8 mouse cellular contexts compared by ENCODE assay signal in the genomic region with DNA sequence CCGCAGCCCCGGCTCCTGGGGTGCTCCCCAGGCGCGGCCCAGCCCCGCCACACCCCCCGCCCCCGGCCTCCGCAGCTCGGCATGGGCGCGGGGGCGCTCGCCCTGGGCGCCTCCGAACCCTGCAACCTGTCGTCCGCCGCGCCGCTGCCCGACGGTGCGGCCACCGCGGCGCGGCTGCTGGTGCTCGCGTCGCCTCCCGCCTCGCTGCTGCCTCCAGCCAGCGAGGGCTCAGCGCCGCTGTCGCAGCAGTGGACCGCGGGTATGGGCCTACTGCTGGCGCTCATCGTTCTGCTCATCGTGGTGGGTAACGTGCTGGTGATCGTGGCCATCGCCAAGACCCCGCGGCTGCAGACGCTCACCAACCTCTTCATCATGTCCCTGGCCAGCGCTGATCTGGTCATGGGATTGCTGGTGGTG. TPM values are rescaled to one million over a fixed set of nuclear protein-coding genes. Genes with fewer than 3 reads are reported as not detected.
DNase-seq lines count a peak whose midpoint lies in the region; ATAC-seq and TF ChIP-seq lines count a peak whose summit lies in the region.

No protein-coding gene starts in this region.

- no peak for TF ChIP-seq CTCF in gastrocnemius, adult 2 months (IDR thresholded peaks at IDR 0.05)
- no peak for TF ChIP-seq CTCF in forebrain, postnatal 0 days (IDR thresholded peaks at IDR 0.05; ENCODE audit: low read depth)

- peak overlapping the region; percentile 87 for H3K4me2 ChIP-seq in forebrain, postnatal 0 days (ENCODE audit: low read depth)
- peak overlapping the region; percentile 65 for H3K4me2 ChIP-seq in liver, embryonic 13.5 days
- peak overlapping the region; percentile 92 for H3K4me2 ChIP-seq in stomach, embryonic 15.5 days

- H3K9me3 ChIP-seq in forebrain, postnatal 0 days (ENCODE audit: low read length) = no peaks in the 10 kb centered on the region
- H3K9me3 ChIP-seq in liver, embryonic 13.5 days (replicated peaks) = no peaks in the 10 kb centered on the region
- H3K9me3 ChIP-seq in stomach, embryonic 15.5 days = no peaks in the 10 kb centered on the region

- H3K27me3 ChIP-seq in forebrain, postnatal 0 days (ENCODE audit: insufficient read depth, low read length) = peaks cover 11% of the 10 kb centered on the region; the same call in 1 of the 2 replicates
- peaks cover 93% of the 10 kb centered on the region for H3K27me3 ChIP-seq in liver, embryonic 13.5 days
- peaks cover 48% of the 10 kb centered on the region for H3K27me3 ChIP-seq in stomach, embryonic 15.5 days (replicated peaks)

- peak overlapping the region; percentile 78 for H3K4me3 ChIP-seq in gastrocnemius, adult 2 months
- peak overlapping the region; percentile 61 for H3K4me3 ChIP-seq in forebrain, postnatal 0 days (ENCODE audit: low read depth, low read length)
- H3K4me3 ChIP-seq in liver, embryonic 13.5 days (replicated peaks) = peak overlapping the region; percentile 51
- peak overlapping the region; percentile 57 for H3K4me3 ChIP-seq in stomach, embryonic 15.5 days (replicated peaks)

- peak; percentile 21 for ATAC-seq in forebrain, postnatal 0 days
- 0 out of 2 replicates have a peak, but pooled peaks have one; percentile 13 for ATAC-seq in liver, embryonic 13.5 days (ENCODE audit: low read depth)
- no peak for ATAC-seq in stomach, embryonic 15.5 days (ENCODE audit: insufficient read depth, low FRiP score, low read depth)

- WGBS in forebrain, postnatal 0 days = 1% methylated on average over 40 of the region's 48 CpGs
- 3% methylated on average over 35 of the region's 48 CpGs for WGBS in liver, embryonic 13.5 days (ENCODE audit: insufficient replicate concordance)
- WGBS in stomach, embryonic 15.5 days = 1% methylated on average over 39 of the region's 48 CpGs

- H3K9ac ChIP-seq in forebrain, postnatal 0 days = peak overlapping the region; percentile 62
- no peak overlapping the region for H3K9ac ChIP-seq in liver, embryonic 13.5 days
- peak overlapping the region; percentile 7; the same call in 1 of the 2 replicates for H3K9ac ChIP-seq in stomach, embryonic 15.5 days

- no peaks in the 10 kb centered on the region for H3K36me3 ChIP-seq in forebrain, postnatal 0 days (ENCODE audit: insufficient read depth)
- H3K36me3 ChIP-seq in liver, embryonic 13.5 days = no peaks in the 10 kb centered on the region
- no peaks in the 10 kb centered on the region for H3K36me3 ChIP-seq in stomach, embryonic 15.5 days

- no peak overlapping the region for H3K27ac ChIP-seq in gastrocnemius, adult 2 months
- peak overlapping the region; percentile 58 for H3K27ac ChIP-seq in forebrain, postnatal 0 days (ENCODE audit: low read depth, low read length)
- H3K27ac ChIP-seq in liver, embryonic 13.5 days = no peak overlapping the region
- H3K27ac ChIP-seq in stomach, embryonic 15.5 days = no peak overlapping the region

- no peaks in the 10 kb centered on the region; the same call in 1 of the 2 replicates for H3K4me1 ChIP-seq in forebrain, postnatal 0 days (ENCODE audit: insufficient read depth)
- H3K4me1 ChIP-seq in liver, embryonic 13.5 days (replicated peaks) = peaks cover 11% of the 10 kb centered on the region
- peaks cover 31% of the 10 kb centered on the region for H3K4me1 ChIP-seq in stomach, embryonic 15.5 days

- intact Hi-C loops in gastrocnemius, adult 2 months (cut with DNase I) = no loop called here
- intact Hi-C loops in gastrocnemius, postnatal 14 days (cut with DNase I; ENCODE audit: low total_unique reads) = no loop called here

- no peak for DNase-seq in gastrocnemius, adult 2 months
- DNase-seq in gastrocnemius, postnatal 14 days = no peak
- peak; percentile 4 to 14 for DNase-seq in B cell, adult 2 months
- peak; percentile 43 for DNase-seq in forebrain, postnatal 0 days
- no peak for DNase-seq in liver, embryonic 13.5 days
- DNase-seq in gastrocnemius, postnatal 25 days = no peak
- DNase-seq in layer of hippocampus, adult 11-12 months (ENCODE audit: low spot score) = no peak

RNA-seq across cellular contexts. Expression of gene Adrb1, which starts 0.3 kb away (rescaled TPM):
- under 1 TPM; 0.11 to 0.13 TPM for total RNA-seq in gastrocnemius, adult 2 months (2021)
- total RNA-seq in gastrocnemius, postnatal 14 days (2021) = under 1 TPM; 0.27 to 0.53 TPM
- 7.3 and 8.5 TPM in 2 replicates for total RNA-seq in forebrain, postnatal 0 days (2014; rRNA removed)
- 2.8 and 3.4 TPM in 2 replicates for polyA plus RNA-seq in forebrain, postnatal 0 days (2015; fragmentation: Nextera tagmentation; extraction: Ambion mirVana)
- polyA plus RNA-seq in liver, embryonic 13.5 days (2015; fragmentation: Nextera tagmentation; extraction: Ambion mirVana) = 0.09 and 0.13 TPM in 2 replicates
- polyA plus RNA-seq in stomach, embryonic 15.5 days (2015; fragmentation: Nextera tagmentation; extraction: Ambion mirVana) = 0.93 and 1.2 TPM in 2 replicates
- under 1 TPM; 0.08 to 0.27 TPM for total RNA-seq in gastrocnemius, postnatal 25 days (2021)

Comparison
In these comparisons a context has a peak if more than half of its experiments do, and no peak if none do; other contexts are left out.
1. DNase-seq: peak in B cell, adult 2 months (2 of 2) and forebrain, postnatal 0 days (single experiment); none in gastrocnemius, adult 2 months (single experiment), gastrocnemius, postnatal 14 days (single experiment), liver, embryonic 13.5 days (single experiment), gastrocnemius, postnatal 25 days (single experiment) and layer of hippocampus, adult 11-12 months (single experiment).
2. Peak in every context shown above with its lines, with median percentiles within 50 percentile points of each other: H3K4me3 ChIP-seq and H3K4me2 ChIP-seq.